8 mouse cellular contexts compared by ENCODE assay signal in genomic region chr14:30699656-30700055, GRCm38 (mm10). TPM values are rescaled to one million over a fixed set of nuclear protein-coding genes. Genes with fewer than 3 reads are reported as not detected.
DNase-seq lines count a peak whose midpoint lies in the region; ATAC-seq and TF ChIP-seq lines count a peak whose summit lies in the region.

No protein-coding gene starts in this region.

- no peaks in the 10 kb centered on the region for H3K27me3 ChIP-seq in hindbrain, embryonic 14.5 days (ENCODE audit: control insufficient read depth, insufficient read depth, low read length)
- H3K27me3 ChIP-seq in hindbrain, embryonic 12.5 days = no peaks in the 10 kb centered on the region
- H3K27me3 ChIP-seq in CH12.LX (replicated peaks) = no peaks in the 10 kb centered on the region
- no peaks in the 10 kb centered on the region for H3K27me3 ChIP-seq in forebrain, postnatal 0 days (ENCODE audit: insufficient read depth, low read length)

- peak; percentile 40 for DNase-seq in hindbrain, embryonic 14.5 days (ENCODE audit: low spot score)
- peak; percentile 69 for DNase-seq in CH12.LX (ENCODE audit: extremely low read depth)
- DNase-seq in adrenal gland, postnatal 14 days = peak; percentile 80
- DNase-seq in forebrain, postnatal 0 days = peak; percentile 25
- peak; percentile 58 for DNase-seq in left cerebral cortex, postnatal 4 days
- DNase-seq in urinary bladder, postnatal 4 days (ENCODE audit: low spot score in 2 of 2) = no peak

- H3K27ac ChIP-seq in hindbrain, embryonic 14.5 days = no peak overlapping the region
- no peak overlapping the region for H3K27ac ChIP-seq in hindbrain, embryonic 12.5 days
- H3K27ac ChIP-seq in CH12.LX (ENCODE audit: insufficient read depth, low read depth) = no peak overlapping the region
- no peak overlapping the region for H3K27ac ChIP-seq in forebrain, postnatal 0 days (ENCODE audit: low read depth, low read length)

- dilution Hi-C loops in CH12.LX (cut with MboI; ENCODE audit: extremely low pct_ligation_motif_present, extremely low pct_unique_long_range_greater_than_20kb, low sequenced_read_pairs) = no loop called here

- 42% methylated on average over 8 of the region's 8 CpGs for WGBS in hindbrain, embryonic 14.5 days
- WGBS in hindbrain, embryonic 12.5 days = 41% methylated on average over 8 of the region's 8 CpGs
- WGBS in forebrain, postnatal 0 days = 30% methylated on average over 8 of the region's 8 CpGs

- no peak for TF ChIP-seq EP300 in CH12.LX (IDR thresholded peaks at IDR 0.05; ENCODE audit: low read length)

- ATAC-seq in hindbrain, embryonic 14.5 days (ENCODE audit: low FRiP score) = no peak
- ATAC-seq in hindbrain, embryonic 12.5 days (ENCODE audit: low FRiP score) = no peak
- no peak; the same call in 1 of the 2 replicates for ATAC-seq in forebrain, postnatal 0 days
- 0 out of 2 replicates have a peak, but pooled peaks have one; percentile 23 for ATAC-seq in neutrophil, adult 5-6 weeks (ENCODE audit: extremely low read depth, insufficient number of reproducible peaks, low FRiP score, poor library complexity, severe bottlenecking)

- peaks cover 14% of the 10 kb centered on the region; the same call in 1 of the 2 replicates for H3K4me1 ChIP-seq in hindbrain, embryonic 14.5 days (replicated peaks; ENCODE audit: control insufficient read depth, insufficient read depth, low read length)
- peaks cover 7% of the 10 kb centered on the region; the same call in 1 of the 2 replicates for H3K4me1 ChIP-seq in hindbrain, embryonic 12.5 days
- H3K4me1 ChIP-seq in CH12.LX (ENCODE audit: control insufficient read depth in 1 of 2, insufficient read depth in 2 of 2) = no peaks in the 10 kb centered on the region
- no peaks in the 10 kb centered on the region for H3K4me1 ChIP-seq in forebrain, postnatal 0 days (ENCODE audit: insufficient read depth)

- in situ Hi-C loops in CH12.LX (cut with MboI; ENCODE audit: low pct_ligation_motif_present, low pct_unique_long_range_greater_than_20kb, low sequenced_read_pairs) = no loop called here

- no peak overlapping the region for H3K4me3 ChIP-seq in hindbrain, embryonic 14.5 days (replicated peaks; ENCODE audit: low read length)
- H3K4me3 ChIP-seq in hindbrain, embryonic 12.5 days = no peak overlapping the region
- H3K4me3 ChIP-seq in CH12.LX (replicated peaks in 1 of 3; ENCODE audit: low read depth in 2 of 3, low read length in 2 of 3, poor library complexity in 1 of 3) = no peak overlapping the region
- H3K4me3 ChIP-seq in forebrain, postnatal 0 days (ENCODE audit: low read depth, low read length) = no peak overlapping the region

- no peaks in the 10 kb centered on the region for H3K79me2 ChIP-seq in CH12.LX (replicated peaks; ENCODE audit: control insufficient read depth, extremely low read depth, insufficient read depth, poor library complexity, severe bottlenecking)

- no peaks in the 10 kb centered on the region for H3K9me3 ChIP-seq in hindbrain, embryonic 14.5 days (ENCODE audit: control insufficient read depth, low read length)
- no peaks in the 10 kb centered on the region for H3K9me3 ChIP-seq in hindbrain, embryonic 12.5 days (replicated peaks)
- H3K9me3 ChIP-seq in CH12.LX (replicated peaks; ENCODE audit: low read length) = no peaks in the 10 kb centered on the region
- no peaks in the 10 kb centered on the region for H3K9me3 ChIP-seq in forebrain, postnatal 0 days (ENCODE audit: low read length)

- intact Hi-C loops in left cerebral cortex, postnatal 4 days (cut with DNase I) = no loop called here

- H3K9ac ChIP-seq in hindbrain, embryonic 14.5 days = no peak overlapping the region
- no peak overlapping the region for H3K9ac ChIP-seq in hindbrain, embryonic 12.5 days
- no peak overlapping the region for H3K9ac ChIP-seq in CH12.LX (ENCODE audit: insufficient read depth, low read depth)
- H3K9ac ChIP-seq in forebrain, postnatal 0 days = no peak overlapping the region

- no peak overlapping the region for H3K4me2 ChIP-seq in hindbrain, embryonic 14.5 days (replicated peaks)
- no peak overlapping the region for H3K4me2 ChIP-seq in hindbrain, embryonic 12.5 days (replicated peaks)
- no peak overlapping the region for H3K4me2 ChIP-seq in CH12.LX (ENCODE audit: insufficient read depth, low read depth, poor library complexity, severe bottlenecking)
- no peak overlapping the region for H3K4me2 ChIP-seq in forebrain, postnatal 0 days (ENCODE audit: low read depth)

- no peaks in the 10 kb centered on the region for H3K36me3 ChIP-seq in hindbrain, embryonic 14.5 days (replicated peaks; ENCODE audit: control insufficient read depth, insufficient read depth)
- no peaks in the 10 kb centered on the region for H3K36me3 ChIP-seq in hindbrain, embryonic 12.5 days
- peaks cover 0 to under 1% of the 10 kb centered on the region in 2 experiments for H3K36me3 ChIP-seq in CH12.LX (replicated peaks in 1 of 2; ENCODE audit: control insufficient read depth in 1 of 2, insufficient read depth in 1 of 2, low read length in 1 of 2)
- H3K36me3 ChIP-seq in forebrain, postnatal 0 days (ENCODE audit: insufficient read depth) = no peaks in the 10 kb centered on the region

- peak; percentile 76 for TF ChIP-seq RAD21 in CH12.LX (IDR thresholded peaks at IDR 0.05; ENCODE audit: low read depth, low read length)

- peak; percentile 65 to 84 for TF ChIP-seq CTCF in CH12.LX (conservative IDR thresholded peaks at IDR 0.05 in 1 of 2, IDR thresholded peaks at IDR 0.05 in 1 of 2; ENCODE audit: low read depth in 2 of 2, low read length in 2 of 2)
- TF ChIP-seq CTCF in forebrain, postnatal 0 days (IDR thresholded peaks at IDR 0.05; ENCODE audit: low read depth) = peak; percentile 65

- TF ChIP-seq POLR2A in CH12.LX (IDR thresholded peaks at IDR 0.05; ENCODE audit: low read depth, low read length) = no peak

TF ChIP-seq in CH12.LX, 34 proteins besides CTCF, POLR2A, EP300 and RAD21:
- TF ChIP-seq MAFK (IDR thresholded peaks at IDR 0.05; ENCODE audit: insufficient replicate concordance, low read length) (no peak), POLR2AphosphoS2 (IDR thresholded peaks at IDR 0.05; ENCODE audit: low read depth, low read length) (no peak), SMC3 (IDR thresholded peaks at IDR 0.05; ENCODE audit: low read depth, low read length) (peak; percentile 69), IRF4 (IDR thresholded peaks at IDR 0.05; ENCODE audit: low read depth, low read length) (peak; percentile 39; the same call in 1 of the 2 replicates), BHLHE40 (IDR thresholded peaks at IDR 0.05; ENCODE audit: low read depth, low read length) (no peak), USF2 (conservative IDR thresholded peaks at IDR 0.05; ENCODE audit: low read depth, low read length) (no peak), ZC3H11A (IDR thresholded peaks at IDR 0.05; ENCODE audit: low read depth, low read length) (no peak), CHD1 (IDR thresholded peaks at IDR 0.05; ENCODE audit: low read depth, low read length) (no peak), MXI1 (IDR thresholded peaks at IDR 0.05; ENCODE audit: low read depth, low read length) (no peak), MYC (IDR thresholded peaks at IDR 0.05; ENCODE audit: low read depth, low read length) (peak; percentile 58; the same call in 1 of the 2 replicates), MAZ (IDR thresholded peaks at IDR 0.05; ENCODE audit: low read depth, low read length) (peak; percentile 21; the same call in 1 of the 2 replicates)

RNA-seq across cellular contexts. Expression of gene Sfmbt1, which starts 15.0 kb away (rescaled TPM):
- 19.8 and 20.0 TPM in 2 replicates for polyA plus RNA-seq in hindbrain, embryonic 14.5 days (2014; fragmentation: Nextera tagmentation; extraction: Ambion mirVana)
- 17.9 and 18.1 TPM in 2 replicates for polyA plus RNA-seq in hindbrain, embryonic 12.5 days (2016; fragmentation: Nextera tagmentation; extraction: Ambion mirVana)
- 5.1 and 5.8 TPM in 2 replicates for total RNA-seq in CH12.LX (2012; rRNA removed)
- 2.0 and 2.4 TPM in 2 replicates for total RNA-seq in CH12.LX (2014; rRNA removed)
- 5.6 and 6.0 TPM in 2 replicates for polyA plus RNA-seq in CH12.LX (2012; ENCODE audit: insufficient read length, low read depth)
- total RNA-seq in adrenal gland, postnatal 14 days (2021) = 27.0 and 28.3 TPM in 2 replicates
- total RNA-seq in forebrain, postnatal 0 days (2014; rRNA removed) = 8.1 and 15.5 TPM in 2 replicates
- 9.0 and 13.3 TPM in 2 replicates for polyA plus RNA-seq in forebrain, postnatal 0 days (2015; fragmentation: Nextera tagmentation; extraction: Ambion mirVana)
- 10 to 100 TPM; 28.3 to 32.4 TPM for total RNA-seq in left cerebral cortex, postnatal 4 days (2021)
- 6.9 and 8.6 TPM in 2 replicates for total RNA-seq in neutrophil, adult 5-6 weeks (2017)

RNA-seq across cellular contexts. Expression of gene Rft1, which starts 45.5 kb away (rescaled TPM):
- polyA plus RNA-seq in hindbrain, embryonic 14.5 days (2014; fragmentation: Nextera tagmentation; extraction: Ambion mirVana) = 8.3 and 9.0 TPM in 2 replicates
- 13.1 and 13.7 TPM in 2 replicates for polyA plus RNA-seq in hindbrain, embryonic 12.5 days (2016; fragmentation: Nextera tagmentation; extraction: Ambion mirVana)
- 12.0 and 13.5 TPM in 2 replicates for total RNA-seq in CH12.LX (2012; rRNA removed)
- total RNA-seq in CH12.LX (2014; rRNA removed) = 25.8 and 26.0 TPM in 2 replicates
- polyA plus RNA-seq in CH12.LX (2012; ENCODE audit: insufficient read length, low read depth) = 15.3 and 17.7 TPM in 2 replicates
- 20.8 and 23.9 TPM in 2 replicates for total RNA-seq in adrenal gland, postnatal 14 days (2021)
- total RNA-seq in forebrain, postnatal 0 days (2014; rRNA removed) = 10.5 and 18.4 TPM in 2 replicates
- 6.0 and 9.6 TPM in 2 replicates for polyA plus RNA-seq in forebrain, postnatal 0 days (2015; fragmentation: Nextera tagmentation; extraction: Ambion mirVana)
- 10 to 100 TPM in 1 of 2 experiments, 1 to 10 TPM in 1; 8.3 to 11.9 TPM for total RNA-seq in left cerebral cortex, postnatal 4 days (2021)
- 13.0 and 13.5 TPM in 2 replicates for total RNA-seq in neutrophil, adult 5-6 weeks (2017)

Comparison
In these comparisons a context has a peak if more than half of its experiments do, and no peak if none do; other contexts are left out.
1. DNase-seq: peak in hindbrain, embryonic 14.5 days (single experiment), CH12.LX (single experiment), adrenal gland, postnatal 14 days (single experiment), forebrain, postnatal 0 days (single experiment) and left cerebral cortex, postnatal 4 days (single experiment); none in urinary bladder, postnatal 4 days (0 of 2).